Mouse (Mus musculus) heart, embryonic 12.5 days (tissue): Measurements from ENCODE around the gene Cdk14. TPM values are rescaled to one million over a fixed set of nuclear protein-coding genes. Genes with fewer than 3 reads are reported as not detected.

Experiments
- ATAC-seq: fragments of 200-750 bp; cut with Nextera tagmentation; 2 replicates; pipeline ENCODE4 v1.8.0; 2017; ENCODE audit warnings: moderate TSS enrichment, moderate library complexity; ENCODE audit not compliant: insufficient number of reproducible peaks, low FRiP score
- H3K27ac ChIP-seq: fragments of 300-500 bp; sonication (generic); 2 replicates; pipeline ENCODE4 v1.5.1; 2016; ENCODE audit warnings: mild to moderate bottlenecking, moderate library complexity; ENCODE audit not compliant: poor library complexity, severe bottlenecking
- H3K27me3 ChIP-seq: fragments of 300-500 bp; sonication (generic); replicated peaks from 2 replicates; pipeline ENCODE4 v1.6.1; 2016; ENCODE audit warnings: mild to moderate bottlenecking, moderate library complexity
- H3K36me3 ChIP-seq: fragments of 300-500 bp; sonication (generic); 2 replicates; pipeline ENCODE4 v1.6.1; 2016; ENCODE audit warnings: mild to moderate bottlenecking, moderate library complexity
- H3K4me1 ChIP-seq: fragments of 300-500 bp; sonication (generic); replicated peaks from 2 replicates; pipeline ENCODE4 v1.6.1; 2016; ENCODE audit warnings: mild to moderate bottlenecking
- H3K4me2 ChIP-seq: fragments of 300-500 bp; sonication (generic); 2 replicates; pipeline ENCODE4 v1.6.1; 2016; ENCODE audit warnings: mild to moderate bottlenecking, moderate library complexity
- H3K4me3 ChIP-seq: fragments of 300-500 bp; sonication (generic); 2 replicates; pipeline ENCODE4 v1.5.1; 2016; ENCODE audit warnings: mild to moderate bottlenecking
- H3K9ac ChIP-seq: fragments of 300-500 bp; sonication (generic); 2 replicates; pipeline ENCODE4 v1.6.1; 2016; ENCODE audit warnings: mild to moderate bottlenecking, moderate library complexity
- H3K9me3 ChIP-seq: fragments of 300-500 bp; sonication (generic); replicated peaks from 2 replicates; pipeline ENCODE4 v1.6.1; 2016; ENCODE audit warnings: mild to moderate bottlenecking, moderate library complexity
- WGBS: fragments of 180-500 bp; shearing (Covaris S2); methylation state at CpG from one replicate; pipeline ENCODE4 v1.1.7; 2016; 5-methylcytosine and 5-hydroxymethylcytosine counted together
- polyA plus RNA-seq: library from polyadenylated mRNA; unstranded; fragments of >200 nt; fragmentation: Nextera tagmentation; extraction: Ambion mirVana; gene quantifications from 2 replicates; pipeline ENCODE4 v1.2.1, GENCODE M21; 2016

The Cdk14 gene
- polyA plus RNA-seq, 1 experiment from 2014 or later = 20.4 TPM

GRCm38 (mm10) chr5:4776495-4776894 is 643.6 kb downstream of the Cdk14 start:
- Histone ChIP-seq H3K4me1 (no peaks in the 10 kb centered on the region), H3K36me3 (no peaks in the 10 kb centered on the region), H3K9ac (no peak overlapping the region), H3K4me2 (no peak overlapping the region), H3K4me3 (no peak overlapping the region), H3K27me3 (no peaks in the 10 kb centered on the region), H3K9me3 (no peaks in the 10 kb centered on the region), H3K27ac (no peak overlapping the region)
- ATAC-seq = no peak
- 64% methylated on average over 2 of the region's 2 CpGs for WGBS

GRCm38 (mm10) chr5:4773090-4773772 is 646.9 kb downstream of the Cdk14 start:
- H3K27me3 ChIP-seq = no peaks in the 10 kb centered on the region
- H3K4me1 ChIP-seq = no peaks in the 10 kb centered on the region
- no peak overlapping the region for H3K9ac ChIP-seq
- WGBS = 63% methylated on average over 9 of the region's 9 CpGs
- no peaks in the 10 kb centered on the region for H3K36me3 ChIP-seq
- no peak overlapping the region for H3K4me3 ChIP-seq
- H3K27ac ChIP-seq = no peak overlapping the region
- no peaks in the 10 kb centered on the region for H3K9me3 ChIP-seq
- H3K4me2 ChIP-seq = no peak overlapping the region
- ATAC-seq = no peak

GRCm38 (mm10) chr5:4770609-4771008 is 649.5 kb downstream of the Cdk14 start:
- no peaks in the 10 kb centered on the region for H3K27me3 ChIP-seq
- H3K36me3 ChIP-seq = no peaks in the 10 kb centered on the region
- H3K9ac ChIP-seq = no peak overlapping the region
- peaks cover 12% of the 10 kb centered on the region for H3K4me1 ChIP-seq
- WGBS = 85% methylated on average over 1 of the region's 1 CpGs
- no peak overlapping the region for H3K27ac ChIP-seq
- no peak overlapping the region for H3K4me3 ChIP-seq
- no peak overlapping the region for H3K4me2 ChIP-seq
- ATAC-seq = no peak
- no peaks in the 10 kb centered on the region for H3K9me3 ChIP-seq

GRCm38 (mm10) chr5:4767896-4768295 is 652.2 kb downstream of the Cdk14 start:
- 27% methylated on average over 2 of the region's 2 CpGs for WGBS
- H3K9ac ChIP-seq = no peak overlapping the region
- no peak overlapping the region for H3K4me2 ChIP-seq
- H3K9me3 ChIP-seq = no peaks in the 10 kb centered on the region
- no peaks in the 10 kb centered on the region for H3K36me3 ChIP-seq
- ATAC-seq = no peak
- H3K4me3 ChIP-seq = no peak overlapping the region
- peaks cover 12% of the 10 kb centered on the region for H3K4me1 ChIP-seq
- no peaks in the 10 kb centered on the region for H3K27me3 ChIP-seq
- no peak overlapping the region for H3K27ac ChIP-seq

- WGBS = 47% methylated on average over 5 of the region's 5 CpGs
- H3K27me3 ChIP-seq = no peaks in the 10 kb centered on the region
- no peak overlapping the region for H3K4me3 ChIP-seq
- no peaks in the 10 kb centered on the region for H3K9me3 ChIP-seq
- no peak for ATAC-seq
- H3K4me2 ChIP-seq = no peak overlapping the region
- peaks cover 12% of the 10 kb centered on the region for H3K4me1 ChIP-seq
- H3K9ac ChIP-seq = no peak overlapping the region
- H3K27ac ChIP-seq = no peak overlapping the region
- no peaks in the 10 kb centered on the region for H3K36me3 ChIP-seq
These were observed 653.4 kb downstream of the Cdk14 start for GRCm38 (mm10) chr5:4766719-4767118.

GRCm38 (mm10) chr5:4761891-4762290 is 658.2 kb downstream of the Cdk14 start:
- peaks cover 15% of the 10 kb centered on the region for H3K4me1 ChIP-seq
- no peak overlapping the region for H3K9ac ChIP-seq
- H3K36me3 ChIP-seq = no peaks in the 10 kb centered on the region
- H3K27me3 ChIP-seq = no peaks in the 10 kb centered on the region
- H3K9me3 ChIP-seq = no peaks in the 10 kb centered on the region
- H3K4me3 ChIP-seq = no peak overlapping the region
- H3K27ac ChIP-seq = no peak overlapping the region
- ATAC-seq = no peak
- H3K4me2 ChIP-seq = no peak overlapping the region

GRCm38 (mm10) chr5:4758331-4759080 is 661.6 kb downstream of the Cdk14 start:
- peak overlapping the region; percentile 97 for H3K4me2 ChIP-seq
- H3K4me1 ChIP-seq = peaks cover 29% of the 10 kb centered on the region
- WGBS = under 1% methylated on average over 23 of the region's 23 CpGs
- ATAC-seq = peak; percentile 5; the same call in 1 of the 2 replicates
- no peaks in the 10 kb centered on the region for H3K9me3 ChIP-seq
- peak overlapping the region; percentile 78 for H3K4me3 ChIP-seq
- H3K27ac ChIP-seq = peak overlapping the region; percentile 96
- H3K27me3 ChIP-seq = no peaks in the 10 kb centered on the region
- peak overlapping the region; percentile 97 for H3K9ac ChIP-seq
- peaks cover 8% of the 10 kb centered on the region for H3K36me3 ChIP-seq

GRCm38 (mm10) chr5:4757902-4758301 is 662.2 kb downstream of the Cdk14 start, which contains the start of gene Fzd1:
Fzd1 (minus strand) TSS chr5:4758035.
- Histone ChIP-seq H3K4me3 (peak within 1 kb of the TSS; percentile 78), H3K36me3 (peaks cover 11% of the 10 kb centered on the region), H3K9ac (peak within 1 kb of the TSS; percentile 97), H3K27me3 (no peaks in the 10 kb centered on the region), H3K4me2 (peak within 1 kb of the TSS; percentile 97), H3K27ac (peak within 1 kb of the TSS; percentile 96), H3K9me3 (no peaks in the 10 kb centered on the region), H3K4me1 (peaks cover 29% of the 10 kb centered on the region)
- peak; percentile 89 for ATAC-seq
- under 1% methylated on average over 33 of the region's 33 CpGs for WGBS

GRCm38 (mm10) chr5:4756871-4757711 is 663.0 kb downstream of the Cdk14 start:
- Histone ChIP-seq H3K9me3 (no peaks in the 10 kb centered on the region), H3K27me3 (no peaks in the 10 kb centered on the region), H3K4me3 (peak overlapping the region; percentile 78), H3K27ac (peak overlapping the region; percentile 96), H3K36me3 (peaks cover 11% of the 10 kb centered on the region), H3K9ac (peak overlapping the region; percentile 97), H3K4me1 (peaks cover 29% of the 10 kb centered on the region), H3K4me2 (peak overlapping the region; percentile 97)
- ATAC-seq = peak; percentile 58
- 0% methylated on average over 73 of the region's 80 CpGs for WGBS

GRCm38 (mm10) chr5:4756001-4756681 is 664.0 kb downstream of the Cdk14 start:
- H3K27ac ChIP-seq = peak overlapping the region; percentile 96
- no peak for ATAC-seq
- no peaks in the 10 kb centered on the region for H3K27me3 ChIP-seq
- peak overlapping the region; percentile 78 for H3K4me3 ChIP-seq
- peaks cover 29% of the 10 kb centered on the region for H3K4me1 ChIP-seq
- 1% methylated on average over 43 of the region's 43 CpGs for WGBS
- peaks cover 11% of the 10 kb centered on the region for H3K36me3 ChIP-seq
- no peaks in the 10 kb centered on the region for H3K9me3 ChIP-seq
- H3K9ac ChIP-seq = peak overlapping the region; percentile 97
- H3K4me2 ChIP-seq = peak overlapping the region; percentile 97
